Mouse (Mus musculus): ENCODE measurements around the gene Hoxa10.

Hoxa10 gene

DNA sequence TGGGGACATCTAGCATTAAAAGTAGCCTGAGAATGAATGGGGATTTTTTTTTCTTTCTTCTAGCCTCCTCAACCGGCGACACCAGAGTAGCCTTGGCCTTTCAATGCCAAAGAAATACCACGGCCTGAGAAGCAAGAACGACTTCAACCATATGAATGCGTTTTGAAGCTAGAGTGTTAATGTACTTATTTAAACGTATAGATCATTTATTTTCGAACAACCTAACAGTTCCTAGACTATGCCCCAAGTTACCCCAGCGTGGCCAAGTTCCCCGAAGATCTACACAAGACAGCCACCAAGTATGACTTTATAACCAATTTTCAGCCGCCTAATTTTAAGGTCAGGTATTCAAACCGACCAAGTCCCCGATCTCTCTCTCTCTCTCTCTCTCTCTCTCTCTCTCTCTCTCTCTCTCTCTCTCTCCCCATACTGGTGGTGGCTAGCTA is 19.8 kb downstream of the Hoxa10 start:
- in situ Hi-C loops (cut with MboI, MseI), result loop anchor here (5.0 to 10.0 kb wide), 8 partner anchors 376 to 1046 kb away; no protein-coding TSS in a partner anchor

- in situ Hi-C loops (cut with MboI, MseI), result loop anchor here (5.0 to 10.0 kb wide), 8 partner anchors 375 to 1045 kb away; no protein-coding TSS in a partner anchor
Observed at GRCm38 (mm10) chr6:52220003-52220864, 20.4 kb downstream of the Hoxa10 start.

- in situ Hi-C loops (cut with MboI, MseI), result loop anchor here (5.0 to 10.0 kb wide), 4 partner anchors 207 to 607 kb away; partner anchors contain the start of gene Skap2 (in 1 of the 2)
Observed at GRCm38 (mm10) chr6:52219234-52219942, 21.3 kb downstream of the Hoxa10 start.

DNA sequence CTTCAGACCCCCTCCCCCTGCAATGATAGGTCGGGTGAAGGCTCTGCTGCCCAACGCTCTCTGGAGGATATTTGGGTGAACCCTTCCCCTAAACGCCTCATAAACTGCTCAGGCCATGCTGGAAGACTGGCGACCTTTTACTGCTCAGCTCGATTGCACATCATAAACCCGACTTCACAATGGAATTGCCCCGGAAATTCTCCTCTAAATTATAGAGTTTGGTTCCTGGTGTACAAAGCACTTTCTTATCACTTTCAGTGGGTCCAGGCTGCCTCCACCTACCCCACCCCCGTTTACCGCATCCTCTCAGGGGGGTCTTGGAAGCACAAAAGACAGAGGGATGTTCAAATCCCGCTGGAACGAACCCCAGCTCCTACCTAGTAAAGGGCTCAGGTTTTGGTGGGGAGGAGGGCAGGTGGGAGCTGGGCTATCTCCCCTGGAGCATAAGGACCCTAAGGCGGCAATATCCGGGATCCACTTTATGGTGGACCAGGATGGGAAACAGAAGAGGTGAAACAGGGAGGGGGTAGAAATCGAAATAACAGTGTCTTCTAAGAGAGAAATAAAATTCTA is 21.9 kb downstream of the Hoxa10 start:
- in situ Hi-C loops (cut with MboI, MseI), result loop anchor here (5.0 to 10.0 kb wide), 4 partner anchors 206 to 606 kb away; partner anchors contain the start of gene Skap2 (in 1 of the 2)

DNA sequence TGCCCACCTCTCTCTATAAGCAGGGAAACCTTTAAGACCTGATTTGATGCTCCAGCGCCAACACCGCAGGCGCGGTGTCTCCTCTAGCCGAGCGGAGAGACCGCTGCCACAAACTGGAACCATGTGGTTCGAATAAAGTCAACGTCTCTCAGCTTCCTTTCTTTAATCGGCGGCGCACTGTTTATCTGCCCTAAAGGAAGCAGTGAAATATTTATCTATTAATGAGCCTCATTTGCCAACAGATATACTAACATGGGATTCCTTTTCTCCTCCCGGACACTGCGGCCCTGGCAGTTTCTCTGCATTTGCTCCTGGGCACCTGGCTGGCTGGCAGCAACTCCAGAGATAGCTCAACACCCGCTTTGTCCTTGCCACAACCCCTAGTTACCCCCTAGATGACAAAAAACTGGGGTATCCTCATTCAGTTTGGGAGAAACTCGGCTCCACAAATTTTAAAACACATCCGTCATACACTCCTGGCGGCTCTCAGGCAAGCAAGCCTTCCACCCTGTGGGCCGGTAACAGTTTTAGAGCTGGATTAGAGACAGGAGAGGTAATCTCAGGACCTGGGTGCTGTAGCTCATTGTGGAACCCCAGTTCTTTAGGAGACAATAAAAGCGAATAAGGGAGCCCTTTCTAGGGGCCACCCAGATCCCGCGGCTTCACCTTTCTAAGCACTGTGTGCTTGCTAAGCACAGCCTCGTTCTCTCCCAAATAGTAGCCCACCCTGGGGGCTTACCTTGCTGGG is 22.6 kb downstream of the Hoxa10 start:
- in situ Hi-C loops (cut with MboI, MseI), result loop anchor here (5.0 to 10.0 kb wide), 4 partner anchors 206 to 606 kb away; partner anchors contain the start of gene Skap2 (in 1 of the 2)

DNA sequence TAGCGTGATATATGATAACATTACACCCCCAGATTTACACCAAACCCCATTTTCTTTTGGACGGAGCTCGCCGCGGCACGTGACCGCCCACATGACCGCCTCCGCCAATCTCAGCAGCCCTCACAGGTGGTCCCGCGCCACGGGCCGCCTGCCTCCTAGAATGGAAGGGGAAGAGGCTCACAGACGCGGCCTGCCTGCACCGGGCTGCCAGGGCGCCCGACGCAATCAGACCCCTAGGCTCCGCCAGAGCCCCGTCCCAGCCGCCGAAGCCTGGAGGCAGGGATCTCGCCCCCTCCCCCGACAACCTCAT is 23.2 kb downstream of the Hoxa10 start:
- in situ Hi-C loops (cut with MboI, MseI), result loop anchor here (5.0 to 10.0 kb wide), 4 partner anchors 205 to 605 kb away; partner anchors contain the start of gene Skap2 (in 1 of the 2)

DNA sequence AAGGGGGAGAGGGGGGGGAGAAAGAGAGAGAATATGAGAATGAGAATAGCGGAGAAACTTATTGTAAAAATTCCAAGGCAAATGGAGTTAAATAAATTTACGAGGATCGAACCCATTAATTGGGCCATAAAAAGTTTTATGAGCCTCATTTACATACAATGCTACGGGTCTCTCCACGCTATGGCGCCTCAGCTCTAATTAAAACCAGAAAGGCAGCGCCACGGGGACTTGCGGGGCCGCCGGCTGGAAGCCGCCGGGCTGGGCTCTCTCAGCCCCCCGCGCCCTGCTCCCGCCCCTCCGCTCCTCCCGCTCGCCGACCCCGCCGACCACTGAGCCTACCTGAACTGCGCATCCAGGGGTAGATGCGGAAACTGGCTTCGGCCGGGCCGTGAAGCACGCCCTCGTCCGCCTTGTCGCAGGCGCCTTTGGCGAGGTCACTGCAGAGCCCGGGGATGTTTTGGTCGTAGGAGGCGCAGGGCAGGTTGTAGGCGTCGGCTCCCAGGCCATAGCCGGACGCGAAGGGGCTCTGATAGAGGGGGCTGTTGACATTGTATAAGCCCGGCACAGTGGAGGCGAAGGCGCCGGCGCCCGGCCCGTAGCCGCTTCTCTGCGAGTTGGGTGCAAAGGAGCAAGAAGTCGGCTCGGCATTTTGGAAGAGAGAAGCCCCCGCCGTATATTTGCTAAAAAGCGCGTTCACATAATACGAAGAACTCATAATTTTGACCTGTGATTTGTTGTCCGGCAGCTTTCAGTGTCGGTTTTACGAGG is 23.8 kb downstream of the Hoxa10 start:
- in situ Hi-C loops (cut with MboI, MseI), result loop anchor here (5.0 to 10.0 kb wide), 4 partner anchors 205 to 605 kb away; partner anchors contain the start of gene Skap2 (in 1 of the 2)

DNA sequence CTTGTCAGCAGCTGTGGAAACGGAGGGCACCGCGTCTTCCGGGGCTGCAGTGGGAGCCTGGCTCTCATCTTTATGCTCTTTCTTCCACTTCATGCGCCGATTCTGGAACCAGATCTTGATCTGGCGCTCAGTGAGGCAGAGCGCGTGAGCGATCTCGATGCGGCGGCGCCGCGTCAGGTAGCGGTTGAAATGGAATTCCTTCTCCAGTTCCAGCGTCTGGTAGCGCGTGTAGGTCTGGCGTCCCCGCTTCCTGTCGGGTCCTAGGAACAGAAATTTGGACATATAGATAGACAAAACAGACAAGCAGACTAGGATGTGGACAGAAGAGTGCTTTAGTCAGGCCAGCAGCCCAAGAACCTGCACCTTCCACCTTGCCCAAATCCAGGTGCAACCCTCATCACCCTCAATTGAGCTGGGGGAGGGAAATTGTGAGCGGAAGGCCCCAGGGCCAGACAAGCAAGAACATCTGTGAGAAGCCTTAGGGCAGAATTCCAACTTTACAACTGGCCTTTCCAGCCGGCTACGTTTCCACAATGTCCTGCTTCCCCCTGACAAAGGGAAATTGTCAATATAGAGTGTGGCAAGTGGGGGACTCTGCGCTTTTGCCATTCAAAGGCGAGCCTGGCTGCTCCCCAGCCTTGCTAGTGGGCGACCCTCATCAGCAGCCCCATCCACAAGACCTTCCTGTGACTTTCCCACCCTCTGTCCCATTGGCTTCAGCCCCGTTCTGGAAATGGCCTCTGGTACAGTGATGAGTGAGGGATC is 24.7 kb downstream of the Hoxa10 start:
- in situ Hi-C loops (cut with MboI, MseI), result loop anchor here (5.0 to 10.0 kb wide), 4 partner anchors 204 to 604 kb away; partner anchors contain the start of gene Skap2 (in 1 of the 2)

DNA sequence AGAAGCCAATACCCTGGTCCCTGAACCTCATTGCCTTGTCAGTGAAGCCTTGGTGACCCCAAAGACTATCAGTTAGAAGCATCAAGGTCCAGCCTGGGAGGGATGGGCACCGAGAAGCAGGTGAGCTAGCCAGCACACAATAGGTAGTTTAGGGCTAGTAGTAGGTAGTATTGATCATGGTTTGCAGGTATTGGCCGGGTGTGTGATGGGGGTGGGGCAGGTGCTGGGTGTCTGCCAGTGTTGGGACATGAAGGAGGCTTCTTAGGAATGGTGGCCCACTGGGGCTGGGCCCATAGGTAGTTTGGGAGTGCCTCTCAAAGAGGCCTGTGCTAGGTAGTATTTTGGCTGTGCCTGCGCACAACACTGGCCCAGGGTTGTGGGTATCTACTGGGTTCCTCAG is 25.6 kb downstream of the Hoxa10 start:
- in situ Hi-C loops (cut with MboI, MseI), result loop anchor here (5.0 to 10.0 kb wide), 4 partner anchors 203 to 603 kb away; partner anchors contain the start of gene Skap2 (in 1 of the 2)

DNA sequence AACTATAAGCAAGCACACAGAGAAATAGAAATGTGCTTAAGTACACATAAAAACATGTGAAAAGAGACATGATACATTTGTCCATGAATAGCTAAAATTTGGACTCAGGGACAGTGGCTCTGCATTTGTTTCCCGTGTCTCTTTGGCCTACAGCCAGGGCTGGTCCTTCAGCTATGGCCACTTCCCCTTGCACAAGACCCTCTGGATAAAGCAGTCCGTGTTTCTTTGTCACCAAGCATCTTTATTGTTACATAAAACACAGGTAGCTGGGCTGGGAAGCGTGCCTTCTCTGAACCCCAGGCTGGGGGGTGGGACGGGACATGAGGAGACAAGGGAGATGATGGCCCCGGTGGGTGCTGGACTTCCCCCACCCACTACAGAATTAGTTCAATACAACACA is 26.4 kb downstream of the Hoxa10 start:
- in situ Hi-C loops (cut with MboI, MseI), result loop anchor here in 1 of 2 experiments (10.0 kb wide), 1 partner anchor 209 kb away; no protein-coding TSS in a partner anchor

GRCm38 (mm10) chr6:52213119-52213986 is 27.3 kb downstream of the Hoxa10 start, which contains the start of the genes Hoxa3 and Gm28308:
Hoxa3 (minus strand) TSS chr6:52213336.
Gm28308 (minus strand) TSS chr6:52213339.
- in situ Hi-C loops (cut with MboI, MseI), result loop anchor here in 1 of 2 experiments (10.0 kb wide), 1 partner anchor 209 kb away; no protein-coding TSS in a partner anchor

DNA sequence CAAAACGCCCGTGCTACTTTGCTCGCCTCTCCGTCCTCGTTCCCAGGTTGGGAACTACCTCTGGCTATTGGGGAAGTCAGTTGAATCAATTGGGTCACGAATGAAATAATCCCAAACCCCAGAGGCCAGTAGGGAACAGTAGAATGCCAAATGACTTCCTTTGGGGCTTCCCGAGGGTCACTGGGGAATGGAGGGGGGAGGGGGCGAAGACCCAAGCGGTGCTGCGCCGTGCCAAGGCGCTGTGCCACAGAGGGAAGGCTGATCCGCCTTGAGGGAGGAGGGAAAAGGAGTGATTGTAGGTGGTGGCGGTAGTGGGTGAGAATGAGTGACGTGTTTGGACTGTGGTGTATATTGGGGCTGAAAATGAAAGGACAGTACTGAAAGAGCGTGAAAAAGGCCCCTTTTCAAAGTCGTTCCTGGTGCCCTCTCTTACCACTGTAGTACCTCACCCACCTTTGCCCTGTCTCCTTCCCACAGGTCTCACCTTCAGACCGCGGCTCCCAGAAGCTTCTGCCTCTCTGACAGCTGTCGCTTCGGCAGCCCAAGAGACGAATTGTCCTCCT is 28.0 kb downstream of the Hoxa10 start:
- in situ Hi-C loops (cut with MboI, MseI), result loop anchor here in 1 of 2 experiments (10.0 kb wide), 1 partner anchor 208 kb away; no protein-coding TSS in a partner anchor

GRCm38 (mm10) chr6:52211961-52212360 is 28.7 kb downstream of the Hoxa10 start:
- in situ Hi-C loops (cut with MboI, MseI), result loop anchor here in 1 of 2 experiments (10.0 kb wide), 1 partner anchor 207 kb away; no protein-coding TSS in a partner anchor

- in situ Hi-C loops (cut with MboI, MseI), result loop anchor here in 1 of 2 experiments (10.0 kb wide), 1 partner anchor 207 kb away; no protein-coding TSS in a partner anchor
Observed at GRCm38 (mm10) chr6:52211170-52211935, 29.3 kb downstream of the Hoxa10 start.

GRCm38 (mm10) chr6:52209685-52210046 is 31.0 kb downstream of the Hoxa10 start:
- in situ Hi-C loops (cut with MboI, MseI), result loop anchor here in 1 of 2 experiments (10.0 kb wide), 1 partner anchor 205 kb away; no protein-coding TSS in a partner anchor

DNA sequence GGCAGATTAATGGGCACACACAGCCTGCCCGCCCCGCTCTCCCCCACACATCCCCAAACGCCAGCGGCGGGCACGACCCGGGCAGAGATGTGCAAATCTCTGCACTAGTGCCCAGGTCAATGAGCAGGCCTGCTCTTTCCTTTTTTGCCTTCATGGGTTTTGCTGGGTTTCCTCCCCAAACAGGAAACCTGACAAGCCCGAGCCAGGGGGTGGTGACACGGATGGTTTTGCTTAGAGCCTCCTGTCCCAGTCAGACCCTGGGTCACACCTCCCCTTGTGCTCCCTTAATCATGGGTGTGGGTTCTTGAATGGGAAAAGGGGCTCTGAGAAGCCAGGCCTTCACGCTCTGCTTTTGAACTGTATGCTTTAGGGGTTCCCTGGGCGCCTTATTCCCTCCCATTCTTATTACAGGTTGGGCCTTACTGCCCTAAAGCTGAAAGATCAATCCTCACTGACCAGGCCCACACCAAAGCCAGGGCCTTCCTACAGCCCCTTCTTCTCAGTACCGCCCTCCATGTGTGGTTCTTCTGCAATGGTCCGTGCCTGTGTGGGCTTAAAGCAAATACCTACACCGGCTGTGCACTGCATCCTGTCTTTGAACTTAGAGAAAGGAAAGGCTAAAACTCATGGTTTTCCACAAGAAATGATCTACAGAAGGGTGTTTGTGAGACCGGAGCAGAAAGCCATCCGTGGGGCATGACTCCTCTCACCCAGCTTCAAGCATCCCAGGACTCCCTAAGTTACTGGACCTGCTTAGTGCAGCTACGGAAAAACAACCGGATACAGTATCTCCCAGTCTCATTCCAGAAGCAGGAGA is 31.6 kb downstream of the Hoxa10 start:
- in situ Hi-C loops (cut with MboI, MseI), result no loop called here
